Mouse (Mus musculus) gastrocnemius, adult 8-10 months (tissue): ENCODE data around the gene Suco. TPM values are rescaled to one million over a fixed set of nuclear protein-coding genes. Genes with fewer than 3 reads are reported as not detected.

Experiments
- DNase-seq, 2 experiments: peaks; one replicate each; pipeline ENCODE4 v3.0.0; 2022; ENCODE audit warnings: low spot score in 2 of 2
- total RNA-seq, 4 experiments: library from RNA; stranded (reverse); gene quantifications; 2 replicates each; pipeline ENCODE4 v1.2.4; 2022

Suco gene
- total RNA-seq = 1 to 10 TPM; 9.0 to 9.8 (median 9.2) TPM

GRCm38 (mm10) chr1:161876553-161877447 is at the start of gene Suco:
Gene Suco (minus strand): TSS chr1:161876682.
- DNase-seq = peak; percentile 100

DNA sequence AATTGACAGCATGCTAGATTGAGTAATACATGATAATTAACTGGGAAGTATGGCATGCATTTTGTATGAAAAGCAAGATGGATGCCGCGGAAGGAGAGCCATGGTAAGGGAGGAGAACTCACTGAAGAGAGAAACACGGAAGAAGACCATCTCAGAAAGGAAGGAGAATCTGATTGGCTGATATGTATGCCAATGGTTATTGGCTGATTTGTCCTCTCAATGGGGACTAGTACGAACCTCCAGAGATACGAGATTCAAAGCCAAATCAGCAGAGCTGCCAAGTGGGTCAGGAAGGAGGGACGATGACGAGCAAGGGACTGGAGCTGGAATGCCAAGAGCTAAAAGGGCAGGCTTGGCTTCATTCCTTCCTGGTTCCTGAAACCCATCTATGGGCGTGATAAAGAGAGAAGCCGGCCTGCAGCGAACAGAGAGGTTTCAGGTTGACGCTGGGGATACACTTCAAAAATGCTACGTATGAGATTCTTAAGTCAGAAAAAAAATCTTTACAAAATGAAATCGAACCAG is 48.9 kb upstream of the Suco start:
- DNase-seq = no peak

- no peak for DNase-seq
These were observed 47.8 kb upstream of the Suco start for GRCm38 (mm10) chr1:161924321-161924720.

GRCm38 (mm10) chr1:161921928-161922327 is 45.4 kb upstream of the Suco start:
- no peak for DNase-seq

DNA sequence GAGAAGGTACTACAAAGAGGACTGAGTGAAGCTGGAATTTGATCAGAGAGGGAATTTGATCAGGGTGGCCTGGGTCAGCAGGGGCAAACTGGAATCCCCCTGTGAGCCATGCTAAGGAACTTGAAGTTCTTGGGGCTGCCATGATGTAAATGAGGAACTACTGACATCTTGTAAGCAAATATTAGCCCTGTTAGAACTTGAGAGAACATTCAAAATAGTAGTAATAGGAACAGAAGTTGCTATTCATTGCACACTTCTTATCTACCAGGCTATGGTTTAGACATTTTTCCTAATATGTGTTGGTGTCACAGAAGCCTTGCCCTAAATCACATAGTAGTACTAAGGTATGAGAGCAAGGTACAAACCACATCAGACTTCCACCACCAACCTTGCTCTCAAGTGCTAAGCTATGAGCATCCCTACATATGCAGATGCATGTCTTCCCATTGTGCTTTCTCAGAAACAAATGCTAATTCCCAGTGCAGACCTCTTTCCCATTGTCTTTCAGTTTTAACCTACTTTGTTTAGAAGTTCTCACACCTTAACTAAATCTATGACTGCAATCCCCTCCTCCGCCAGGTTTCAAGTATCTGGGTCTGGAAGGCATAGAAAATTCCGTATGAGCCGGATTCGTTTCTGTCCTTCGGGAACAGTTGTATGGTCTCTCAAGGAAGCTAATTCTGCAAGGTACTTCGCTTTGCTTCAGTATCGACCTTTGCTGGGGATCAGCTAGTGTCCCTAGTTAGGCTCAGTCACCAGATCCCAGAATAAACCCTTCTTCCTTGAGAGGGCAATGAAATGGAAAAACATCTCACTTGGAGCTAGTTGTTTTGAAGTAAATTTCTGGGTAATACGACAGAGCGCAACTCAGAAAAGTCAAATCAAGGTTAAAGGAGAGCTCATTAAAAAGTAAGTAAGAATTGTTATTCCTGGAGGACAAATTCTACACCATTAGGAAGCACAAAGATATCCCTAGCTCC is 44.3 kb upstream of the Suco start:
- DNase-seq = no peak

GRCm38 (mm10) chr1:161919594-161919993 is 43.1 kb upstream of the Suco start:
- DNase-seq = no peak

DNA sequence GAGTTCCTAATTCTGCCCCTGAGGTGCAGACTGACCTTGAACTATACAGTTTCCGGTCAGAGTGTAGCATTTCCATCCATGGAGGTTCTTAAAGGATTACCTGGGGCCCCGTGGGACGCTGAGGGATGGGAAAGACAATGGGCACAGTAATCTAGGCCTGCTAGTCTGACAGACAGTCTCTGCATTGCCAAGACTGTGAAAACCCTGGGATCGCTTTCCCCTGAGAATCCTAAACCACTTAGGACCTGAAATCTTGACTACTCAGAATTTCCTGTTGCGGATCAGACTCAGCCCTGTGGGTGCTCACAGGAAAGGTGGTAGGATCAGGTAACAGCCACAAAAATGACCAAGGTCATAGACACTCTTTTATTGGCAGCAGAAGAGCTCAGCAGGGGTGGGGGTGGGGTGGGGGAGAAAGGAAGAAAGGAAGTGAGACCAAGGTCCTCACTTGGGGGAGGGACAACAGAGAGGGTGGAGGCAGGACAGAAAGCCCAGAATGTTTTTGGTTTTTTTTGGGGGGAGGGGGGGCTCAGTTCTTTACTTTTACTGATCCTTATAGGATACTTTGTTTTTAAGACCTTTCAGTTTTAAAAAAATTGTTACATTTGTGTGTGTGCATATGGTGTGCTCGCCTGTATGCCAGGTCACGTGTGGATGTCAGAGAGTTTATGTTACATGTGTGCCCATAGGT is 42.3 kb upstream of the Suco start:
- no peak for DNase-seq

DNA sequence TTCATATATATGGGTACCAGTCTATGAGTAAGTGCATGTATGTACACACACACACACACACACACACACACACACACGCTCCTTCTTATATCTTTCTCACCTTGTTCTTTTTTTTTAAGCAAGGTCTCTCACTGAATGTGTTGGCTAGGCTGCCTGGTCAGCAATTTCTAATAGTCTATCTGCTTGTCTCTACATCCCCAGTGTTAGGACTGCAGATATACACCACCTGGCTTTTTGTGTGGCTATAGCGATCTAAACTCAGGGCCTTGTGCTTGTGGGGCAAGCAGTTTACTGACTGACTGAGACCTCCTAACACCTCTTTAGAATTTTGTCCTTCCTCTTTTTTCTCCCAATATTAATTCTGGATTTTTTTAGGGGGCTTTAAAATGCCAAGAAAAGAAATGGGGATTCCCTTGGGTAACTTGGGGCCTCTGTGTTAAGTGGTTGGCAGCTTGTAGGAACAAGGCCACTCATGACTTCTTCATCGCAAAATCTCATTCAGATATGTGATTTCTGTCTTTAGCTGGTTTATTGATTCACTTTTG is 41.5 kb upstream of the Suco start:
- no peak for DNase-seq

DNA sequence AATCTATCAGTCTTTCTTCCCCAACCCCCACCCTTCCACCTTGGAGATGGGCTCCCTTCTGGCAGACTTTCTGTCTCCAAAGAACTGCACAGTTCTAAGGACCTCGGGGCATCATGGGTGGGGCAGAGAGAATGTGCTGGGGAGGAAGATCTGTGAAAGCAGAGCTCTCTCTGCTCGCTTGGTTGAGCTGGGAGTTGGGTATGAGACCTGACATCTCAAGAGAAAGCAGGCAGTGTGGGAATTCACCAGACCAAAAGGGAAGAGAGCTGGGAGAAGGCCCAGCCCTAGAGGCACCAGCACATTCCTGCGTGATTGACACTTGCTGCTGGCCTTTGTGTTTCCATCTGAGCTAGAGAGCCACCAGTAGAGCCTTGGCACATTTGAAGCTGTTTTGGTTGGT is 39.6 kb upstream of the Suco start:
- DNase-seq = no peak

- no peak for DNase-seq
These were observed 37.1 kb upstream of the Suco start for GRCm38 (mm10) chr1:161913648-161913984.

DNA sequence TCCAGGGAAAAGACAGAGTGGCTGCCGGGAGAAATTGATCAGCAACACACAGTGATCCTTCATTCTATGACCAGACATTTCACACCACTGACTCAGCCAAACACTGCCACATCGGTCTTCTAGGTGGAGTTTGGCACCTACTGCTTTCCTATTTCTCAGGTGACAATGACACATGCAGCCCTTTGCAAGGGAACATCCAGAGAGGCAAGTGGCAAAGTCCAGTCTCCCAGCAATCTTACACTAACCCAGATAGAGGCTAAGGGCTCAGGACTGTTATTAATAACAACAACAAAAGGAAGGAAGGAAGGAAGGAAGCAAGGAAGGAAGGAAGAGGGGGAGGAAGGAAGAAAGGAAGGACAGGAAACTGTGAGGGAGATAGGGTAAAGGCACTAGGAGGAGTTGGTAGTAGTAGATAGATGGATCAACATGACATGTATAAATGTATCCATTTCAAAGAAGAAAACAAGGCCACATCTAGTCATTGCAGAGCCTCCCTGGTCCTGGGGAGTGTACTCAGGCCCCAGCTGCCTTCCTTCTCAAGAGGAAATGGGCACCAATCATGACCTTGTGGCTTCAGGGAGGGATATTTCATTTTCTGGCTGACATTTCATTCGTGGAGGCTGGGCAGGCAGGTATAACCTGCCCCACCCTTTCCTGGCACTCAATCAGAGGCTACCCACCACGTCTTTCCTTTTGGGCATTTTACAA is 36.6 kb upstream of the Suco start:
- DNase-seq = no peak

- DNase-seq = no peak
These were observed 32.6 kb upstream of the Suco start for GRCm38 (mm10) chr1:161909074-161909473.

DNA sequence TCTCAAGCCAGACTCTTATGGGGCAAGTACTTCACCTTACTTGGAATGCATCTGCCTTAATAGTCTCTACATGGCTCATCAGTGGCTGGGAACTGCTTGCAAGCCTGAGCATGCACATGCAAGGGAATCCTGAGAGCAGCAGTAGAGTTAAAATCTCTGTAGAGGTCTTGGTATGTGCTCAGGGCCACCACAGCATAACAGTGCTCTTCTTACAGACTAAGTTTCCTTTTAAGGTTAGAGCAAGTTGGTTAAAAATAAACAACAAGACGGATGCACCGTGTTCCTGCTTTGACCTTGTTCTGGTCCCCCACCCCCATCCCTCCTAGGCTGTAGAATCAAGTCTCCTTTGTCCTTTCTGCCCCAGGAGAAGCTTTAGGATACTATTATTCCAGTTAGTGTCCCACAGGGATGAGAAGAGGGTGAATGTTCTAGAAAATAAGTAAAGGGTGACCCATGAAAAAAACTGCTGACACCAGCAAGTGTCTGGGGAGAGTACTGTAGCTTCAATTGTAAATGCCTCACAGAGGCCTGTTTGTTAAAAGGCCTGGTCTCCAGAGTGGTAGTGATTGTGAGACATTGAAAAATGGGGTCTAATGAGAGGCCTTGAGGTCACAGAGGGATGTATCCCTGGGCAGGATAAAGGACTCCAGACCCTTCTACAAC is 31.4 kb upstream of the Suco start:
- DNase-seq = no peak

GRCm38 (mm10) chr1:161907111-161907510 is 30.6 kb upstream of the Suco start:
- no peak for DNase-seq

- DNase-seq = no peak
These were observed 26.4 kb upstream of the Suco start for GRCm38 (mm10) chr1:161902692-161903452.

GRCm38 (mm10) chr1:161900129-161900528 is 23.6 kb upstream of the Suco start:
- DNase-seq = no peak

DNA sequence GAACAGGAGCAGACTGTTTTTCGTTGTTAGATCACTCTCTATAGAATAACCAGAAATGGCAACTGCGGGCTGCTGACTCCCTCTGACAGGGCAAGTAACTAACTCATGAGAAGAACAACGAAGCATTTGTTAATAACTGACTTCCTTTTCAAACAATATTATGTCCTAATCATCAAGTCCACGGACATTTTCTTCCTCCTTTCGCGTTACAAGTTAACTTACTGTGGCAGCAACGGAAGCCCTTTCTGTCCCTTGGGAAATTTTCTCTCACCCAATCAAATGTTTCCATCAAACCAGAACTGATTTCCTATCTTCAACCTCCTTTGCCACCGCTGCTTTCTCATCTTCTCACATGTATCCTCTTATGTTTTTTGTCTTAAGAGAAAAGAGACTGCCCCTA is 20.8 kb upstream of the Suco start:
- DNase-seq = no peak

DNA sequence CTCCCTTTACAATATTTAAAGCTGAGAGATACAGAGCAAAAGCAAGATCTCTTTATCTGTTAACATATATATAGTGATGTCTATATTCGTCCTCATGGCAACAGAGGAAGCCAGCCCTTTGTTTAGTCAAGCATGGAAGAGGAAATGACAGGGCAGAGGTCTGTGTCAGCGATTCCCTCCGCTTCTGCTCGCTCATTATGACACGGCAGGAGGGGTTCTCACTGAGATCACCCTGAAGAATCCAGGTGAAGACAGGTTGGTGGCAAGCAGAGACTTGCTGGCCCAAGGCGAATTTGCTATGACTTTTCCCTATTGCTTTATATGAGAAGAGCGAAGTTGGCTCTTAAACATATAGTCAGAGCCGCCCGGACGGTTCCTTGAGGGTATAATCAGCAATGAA is 19.6 kb upstream of the Suco start:
- DNase-seq = no peak

- DNase-seq = no peak
These were observed 18.5 kb upstream of the Suco start for GRCm38 (mm10) chr1:161895014-161895413.
